Mouse (Mus musculus) olfactory bulb, adult 2 months (tissue): Measurements from ENCODE around the gene Prkg1. TPM values are rescaled to one million over a fixed set of nuclear protein-coding genes. Genes with fewer than 3 reads are reported as not detected.

Source experiments
- H3K27ac ChIP-seq: fragments of 200-500 bp; 2 replicates; pipeline ENCODE4 v1.5.1; 2012; ENCODE audit warnings: low read depth, low read length; ENCODE audit not compliant: insufficient read depth
- H3K4me1 ChIP-seq: fragments of 200-500 bp; 2 replicates; pipeline ENCODE4 v1.6.1; 2012; ENCODE audit warnings: low read length; ENCODE audit not compliant: control insufficient read depth, insufficient read depth
- H3K4me3 ChIP-seq: fragments of 200-500 bp; 2 replicates; pipeline ENCODE4 v1.5.1; 2012; ENCODE audit warnings: mild to moderate bottlenecking, low read depth, low read length, moderate library complexity; ENCODE audit not compliant: insufficient read depth
- CTCF ChIP-seq: fragments of 200-500 bp; IDR thresholded peaks from 2 replicates; pipeline ENCODE4 v1.5.1; 2012; ENCODE audit warnings: low read depth, mild to moderate bottlenecking, low read length, moderate library complexity; ENCODE audit not compliant: insufficient read depth
- POLR2A ChIP-seq: fragments of 200-500 bp; IDR thresholded peaks from 2 replicates; pipeline ENCODE4 v1.6.1; 2012; ENCODE audit warnings: mild to moderate bottlenecking, low read depth, low read length, moderate library complexity; ENCODE audit not compliant: insufficient read depth
- WGBS: fragments of 180-500 bp; shearing (Covaris S2); methylation state at CpG from one replicate; pipeline ENCODE4 v1.1.7; 2018; 5-methylcytosine and 5-hydroxymethylcytosine counted together
- polyA plus RNA-seq: library from polyadenylated mRNA; stranded (reverse); fragments of >200 nt; gene quantifications from 2 replicates; pipeline ENCODE4 v1.2.4, GENCODE M21; 2012; ENCODE audit warnings: low replicate concordance; ENCODE audit not compliant: missing spikeins, insufficient read depth, insufficient read length

The Prkg1 gene
- polyA plus RNA-seq, 1 experiment: not detected

GRCm38 (mm10) chr19:31425199-31425598 is 339.6 kb downstream of the Prkg1 start:
- H3K27ac ChIP-seq: no peak overlapping the region
- H3K4me1 ChIP-seq: no peaks in the 10 kb centered on the region
- 81% methylated on average over 9 of the region's 9 CpGs for WGBS
- no peak overlapping the region for H3K4me3 ChIP-seq
- TF ChIP-seq POLR2A: no peak
- no peak for TF ChIP-seq CTCF

DNA sequence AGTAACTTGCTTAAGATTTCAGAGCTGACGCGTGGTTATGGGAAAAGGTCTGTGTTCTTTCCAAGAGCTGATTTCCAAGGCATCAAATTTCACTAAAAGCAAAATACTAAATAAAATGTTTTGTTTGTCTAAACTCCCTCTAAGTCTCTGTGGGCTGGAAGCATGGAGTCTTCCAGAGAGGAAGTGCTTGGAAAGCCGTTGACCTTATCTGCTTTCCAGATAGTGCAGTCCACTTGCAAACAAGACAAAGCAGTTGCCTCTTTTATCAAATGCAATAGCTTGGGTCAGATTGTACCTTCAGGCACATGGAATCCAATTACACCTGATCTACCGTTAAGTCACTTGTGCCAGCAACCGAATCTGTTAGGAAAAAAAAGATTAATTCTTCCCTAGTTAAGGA is 340.5 kb downstream of the Prkg1 start:
- Histone ChIP-seq H3K4me3 (no peak overlapping the region), H3K27ac (no peak overlapping the region), H3K4me1 (no peaks in the 10 kb centered on the region)
- TF ChIP-seq CTCF (no peak), POLR2A (no peak)
- 86% methylated on average over 5 of the region's 5 CpGs for WGBS

DNA sequence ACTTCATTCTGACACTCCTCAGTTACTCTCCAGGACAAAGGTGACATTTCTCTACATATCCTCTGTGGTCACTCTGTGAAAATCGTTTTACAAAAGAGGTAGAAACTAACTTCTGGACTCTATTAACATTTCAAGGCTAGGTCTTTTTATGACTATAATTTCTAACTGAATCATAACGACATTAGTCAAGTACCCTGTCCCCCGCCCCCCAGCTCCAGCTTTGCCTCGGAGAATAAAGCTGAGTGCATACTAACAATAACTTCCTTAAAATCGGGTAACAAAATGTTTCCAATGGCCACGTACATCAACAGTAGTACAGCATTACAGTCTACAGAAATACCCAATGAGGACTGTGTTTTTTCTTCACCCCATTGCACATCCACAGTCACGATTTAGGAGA is 351.3 kb downstream of the Prkg1 start:
- no peak for TF ChIP-seq POLR2A
- no peak for TF ChIP-seq CTCF
- Histone ChIP-seq H3K4me1 (0 out of 2 replicates have a peak, but pooled peaks cover 3% of the 10 kb centered on the region), H3K27ac (no peak overlapping the region), H3K4me3 (no peak overlapping the region)
- 79% methylated on average over 7 of the region's 7 CpGs for WGBS

GRCm38 (mm10) chr19:31396096-31396495 is 368.7 kb downstream of the Prkg1 start:
- Histone ChIP-seq H3K4me3 (no peak overlapping the region), H3K27ac (no peak overlapping the region), H3K4me1 (no peaks in the 10 kb centered on the region)
- TF ChIP-seq POLR2A (no peak), CTCF (no peak)
- WGBS: 39% methylated on average over 1 of the region's 1 CpGs

DNA sequence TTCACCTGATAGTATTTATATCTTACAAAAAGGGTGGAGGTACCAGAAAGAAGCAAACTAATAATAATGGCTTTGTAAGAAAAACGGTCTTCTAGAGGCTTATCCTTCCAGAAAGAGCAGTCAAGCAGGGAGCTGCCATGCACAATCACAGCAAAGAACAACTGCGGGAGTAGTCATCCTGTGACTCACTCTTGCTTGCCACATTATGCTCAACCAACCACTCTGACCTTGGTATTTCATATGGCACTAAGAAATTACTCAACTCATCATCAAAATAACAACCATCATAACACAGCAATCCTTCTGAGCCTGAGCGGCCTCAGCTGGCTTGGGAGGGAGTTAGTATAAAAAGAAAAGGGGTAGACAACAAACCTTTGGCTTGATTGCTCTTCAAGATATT is 379.5 kb downstream of the Prkg1 start:
- TF ChIP-seq POLR2A (no peak), CTCF (no peak)
- Histone ChIP-seq H3K27ac (no peak overlapping the region; the same call in 1 of the 2 replicates), H3K4me3 (no peak overlapping the region), H3K4me1 (no peaks in the 10 kb centered on the region)
- WGBS: 54% methylated on average over 3 of the region's 3 CpGs

- TF ChIP-seq POLR2A: no peak
- TF ChIP-seq CTCF: no peak
- Histone ChIP-seq H3K27ac (no peak overlapping the region), H3K4me1 (no peaks in the 10 kb centered on the region), H3K4me3 (no peak overlapping the region)
- WGBS: 14% methylated on average over 5 of the region's 5 CpGs
Measured at GRCm38 (mm10) chr19:31383881-31384280, 381.0 kb downstream of the Prkg1 start.

GRCm38 (mm10) chr19:31370106-31370505 is 394.7 kb downstream of the Prkg1 start:
- Histone ChIP-seq H3K4me1 (no peaks in the 10 kb centered on the region), H3K4me3 (no peak overlapping the region), H3K27ac (no peak overlapping the region)
- WGBS: 73% methylated on average over 1 of the region's 1 CpGs
- TF ChIP-seq POLR2A (no peak), CTCF (no peak)

DNA sequence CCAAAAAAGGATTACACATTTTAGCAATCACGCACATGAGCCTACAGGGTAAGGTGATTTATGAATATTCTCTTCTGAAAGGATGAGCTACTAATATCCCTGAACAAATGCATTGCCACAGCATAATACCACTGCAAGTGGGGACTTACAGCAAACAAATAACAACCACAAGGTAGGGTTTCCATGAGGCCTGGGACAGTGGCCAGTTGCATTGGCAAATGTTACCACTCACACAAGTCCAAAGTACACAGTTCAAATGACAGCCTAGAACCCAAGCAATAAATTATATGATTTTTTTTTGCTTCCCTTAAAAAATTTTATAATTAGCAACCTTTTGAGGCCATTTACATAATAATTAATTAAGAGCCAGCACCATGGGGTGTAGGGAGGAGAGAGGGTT is 395.7 kb downstream of the Prkg1 start:
- 96% methylated on average over 1 of the region's 1 CpGs for WGBS
- Histone ChIP-seq H3K4me3 (no peak overlapping the region), H3K27ac (no peak overlapping the region), H3K4me1 (no peaks in the 10 kb centered on the region)
- TF ChIP-seq POLR2A: no peak
- no peak for TF ChIP-seq CTCF

- Histone ChIP-seq H3K4me3 (no peak overlapping the region), H3K27ac (no peak overlapping the region), H3K4me1 (no peaks in the 10 kb centered on the region)
- WGBS: 76% methylated on average over 4 of the region's 4 CpGs
- TF ChIP-seq CTCF (no peak), POLR2A (no peak)
Measured at GRCm38 (mm10) chr19:31362051-31362450, 402.8 kb downstream of the Prkg1 start.

DNA sequence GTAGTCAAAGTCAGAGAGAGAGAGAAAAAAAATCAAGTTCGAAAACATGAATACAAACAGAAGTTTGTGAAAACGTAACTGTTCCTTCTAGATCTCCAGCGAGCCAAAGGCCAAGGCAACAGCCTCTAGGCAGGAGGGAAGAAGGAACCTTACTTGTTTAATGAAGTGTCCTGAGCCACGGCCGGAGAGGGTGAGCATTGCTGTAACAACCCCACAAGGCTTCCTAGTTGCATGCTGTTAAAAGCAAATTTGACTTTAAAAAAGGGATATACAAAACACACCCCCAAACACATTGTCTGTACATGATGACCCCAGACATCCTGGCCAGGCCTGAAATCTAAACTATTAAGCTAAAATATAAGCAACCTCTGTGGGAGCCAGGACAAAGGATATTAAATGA is 403.3 kb downstream of the Prkg1 start:
- WGBS: 38% methylated on average over 5 of the region's 5 CpGs
- no peak for TF ChIP-seq POLR2A
- no peak for TF ChIP-seq CTCF
- Histone ChIP-seq H3K4me3 (no peak overlapping the region), H3K4me1 (no peaks in the 10 kb centered on the region), H3K27ac (no peak overlapping the region)
